Mouse (Mus musculus): ENCODE results near the gene Tspan2. TPM values are rescaled to one million over a fixed set of nuclear protein-coding genes. Genes with fewer than 3 reads are reported as not detected.

The Tspan2 gene
- polyA plus RNA-seq, 1 experiment from 2014 or later, result 34.8 TPM

Other genes with a start within 250 kb of the Tspan2 start
- gene Tshb, start 48.2 kb downstream of the Tspan2 start, polyA plus RNA-seq (2014; fragmentation: Nextera tagmentation; extraction: Ambion mirVana), result 0.15 and 0.49 TPM in 2 replicates
- not detected in 2 replicates for gene Sycp1, start 201.6 kb downstream of the Tspan2 start, polyA plus RNA-seq (2014; fragmentation: Nextera tagmentation; extraction: Ambion mirVana)
- not detected in 2 replicates for gene Nr1h5, start 229.6 kb downstream of the Tspan2 start, polyA plus RNA-seq (2014; fragmentation: Nextera tagmentation; extraction: Ambion mirVana)

Measured in heart, embryonic 14.5 days (tissue).